Mouse (Mus musculus) mouse trophoblast stem cell (cell line): ENCODE measurements around the gene Btbd2.

Source experiments
- in situ Hi-C, 2 experiments: fragments of 300-500 bp; cut with MseI, MboI; formaldehyde crosslinking; loops; 2 replicates in 1 of 2; 3 replicates in 1 of 2; pipeline ENCODE4 v1.15.1; 2025

The Btbd2 gene

DNA sequence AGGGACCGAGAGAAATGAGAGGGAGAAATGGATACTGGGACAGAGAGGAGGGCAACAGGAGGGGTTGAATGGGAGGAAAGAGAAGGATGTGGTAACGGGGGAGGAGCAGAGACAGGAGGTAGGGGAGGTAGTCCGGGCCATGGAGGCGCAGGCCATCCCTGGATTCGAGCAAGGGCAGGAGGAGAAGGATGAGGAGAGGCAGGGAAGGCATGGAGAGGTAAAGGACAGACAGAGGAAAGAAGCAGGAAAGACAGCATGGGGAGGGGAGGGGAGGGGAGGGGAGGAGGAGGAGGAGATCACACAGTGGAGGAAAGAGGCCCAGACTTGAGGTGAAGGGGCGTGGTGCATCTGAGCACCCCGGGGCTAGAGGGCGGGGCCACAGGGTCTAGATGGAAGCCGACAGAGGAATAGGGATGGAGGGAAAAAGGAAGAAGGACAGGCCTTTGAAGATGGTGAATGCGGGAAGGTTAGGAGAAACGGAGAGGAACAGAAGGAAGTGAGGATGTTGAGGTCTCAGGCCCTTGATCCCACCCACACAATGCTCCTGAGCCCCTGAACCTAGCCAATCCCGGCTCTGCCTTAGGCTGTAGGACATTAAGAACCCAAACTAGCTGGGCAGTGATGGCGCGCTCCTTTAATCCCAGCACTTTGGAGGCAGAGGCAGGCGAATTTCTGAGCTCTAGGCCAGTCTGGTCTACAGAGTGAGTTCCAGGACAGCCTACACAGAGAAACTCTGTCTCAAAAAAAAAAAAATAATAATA lies at the start of gene Btbd2:
TSS of gene Btbd2 (minus strand) at position 209 of the 761 bp plus-strand sequence.
- in situ Hi-C loops: no loop called here

DNA sequence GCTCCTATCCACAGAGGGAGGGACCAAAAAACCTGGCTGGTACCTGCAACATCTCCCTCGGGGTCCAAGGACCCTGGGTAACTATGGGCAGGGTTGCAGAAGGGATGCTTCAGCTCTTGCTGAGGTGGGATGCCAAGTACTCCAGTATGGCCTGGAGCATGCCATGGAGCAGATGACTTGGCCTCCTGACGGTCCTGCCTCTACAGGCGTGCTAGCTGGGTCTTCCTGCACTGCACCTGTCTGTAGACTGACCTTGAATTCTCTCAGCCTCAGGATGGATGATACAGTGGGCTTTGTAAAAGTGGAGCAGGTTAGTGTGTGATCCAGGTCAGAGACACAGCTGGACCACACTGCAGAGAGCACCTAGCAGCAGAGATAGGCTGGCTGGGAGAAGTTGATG lies 48.6 kb upstream of the Btbd2 start:
- in situ Hi-C loops: no loop called here

DNA sequence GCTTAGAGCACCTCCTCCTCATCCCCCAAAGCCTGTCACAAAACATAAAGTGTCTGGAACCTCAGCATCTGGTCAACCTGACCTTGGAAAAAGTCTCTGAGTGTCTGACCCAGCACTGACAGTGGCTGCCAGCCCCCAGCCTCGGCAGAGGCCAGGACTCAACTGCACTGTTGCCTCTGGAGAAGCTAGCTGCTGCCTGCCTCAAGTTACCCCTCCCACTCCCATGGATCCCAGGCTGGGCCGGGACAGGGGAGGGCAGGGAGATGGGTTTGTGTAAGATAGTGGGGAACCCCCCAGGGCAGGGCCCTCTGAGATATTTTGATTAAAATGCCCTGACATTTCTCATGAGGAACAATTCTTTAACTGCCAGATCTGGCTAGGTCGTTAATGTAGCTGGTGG lies 48.2 kb upstream of the Btbd2 start:
- in situ Hi-C loops: no loop called here

DNA sequence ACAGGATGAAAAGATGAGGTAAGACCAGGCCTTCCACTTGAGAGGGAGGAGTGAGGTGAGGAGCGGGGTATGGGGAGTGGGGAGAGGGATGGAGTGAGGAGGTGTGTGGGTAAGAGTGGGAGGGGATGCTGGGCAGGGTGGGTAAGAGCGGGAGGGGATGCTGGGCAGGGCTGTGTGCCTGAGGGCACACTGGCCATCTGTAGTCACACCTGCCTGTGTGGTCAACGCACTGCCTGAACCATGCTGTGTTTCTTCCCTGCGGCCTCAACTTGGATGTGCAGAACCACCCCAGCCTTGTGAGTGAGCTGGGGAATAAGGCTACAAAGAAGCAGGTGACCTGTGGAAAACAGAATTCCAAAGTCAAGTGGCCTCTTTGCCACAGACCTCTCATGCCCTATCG lies 47.5 kb upstream of the Btbd2 start:
- in situ Hi-C loops: no loop called here

DNA sequence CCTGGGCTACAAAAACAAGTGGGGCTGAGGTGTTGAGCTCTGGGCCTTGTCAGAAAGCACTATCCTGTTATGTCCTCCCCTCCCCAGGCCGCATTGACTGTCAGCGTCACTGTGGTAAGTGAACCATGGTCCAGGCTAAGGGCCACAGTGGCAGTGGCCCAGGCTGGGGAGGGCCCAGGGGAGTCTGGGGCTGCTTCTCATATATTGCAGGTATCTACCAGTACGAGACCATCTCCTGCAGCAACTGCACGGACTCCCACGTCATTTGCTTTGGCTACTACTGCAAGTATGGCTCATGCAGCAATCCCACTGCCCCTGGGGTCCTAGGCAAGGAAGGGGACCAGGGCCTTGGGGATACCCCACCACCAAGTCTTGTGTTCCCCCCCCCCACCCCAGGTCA lies 46.8 kb upstream of the Btbd2 start:
- in situ Hi-C loops: no loop called here

DNA sequence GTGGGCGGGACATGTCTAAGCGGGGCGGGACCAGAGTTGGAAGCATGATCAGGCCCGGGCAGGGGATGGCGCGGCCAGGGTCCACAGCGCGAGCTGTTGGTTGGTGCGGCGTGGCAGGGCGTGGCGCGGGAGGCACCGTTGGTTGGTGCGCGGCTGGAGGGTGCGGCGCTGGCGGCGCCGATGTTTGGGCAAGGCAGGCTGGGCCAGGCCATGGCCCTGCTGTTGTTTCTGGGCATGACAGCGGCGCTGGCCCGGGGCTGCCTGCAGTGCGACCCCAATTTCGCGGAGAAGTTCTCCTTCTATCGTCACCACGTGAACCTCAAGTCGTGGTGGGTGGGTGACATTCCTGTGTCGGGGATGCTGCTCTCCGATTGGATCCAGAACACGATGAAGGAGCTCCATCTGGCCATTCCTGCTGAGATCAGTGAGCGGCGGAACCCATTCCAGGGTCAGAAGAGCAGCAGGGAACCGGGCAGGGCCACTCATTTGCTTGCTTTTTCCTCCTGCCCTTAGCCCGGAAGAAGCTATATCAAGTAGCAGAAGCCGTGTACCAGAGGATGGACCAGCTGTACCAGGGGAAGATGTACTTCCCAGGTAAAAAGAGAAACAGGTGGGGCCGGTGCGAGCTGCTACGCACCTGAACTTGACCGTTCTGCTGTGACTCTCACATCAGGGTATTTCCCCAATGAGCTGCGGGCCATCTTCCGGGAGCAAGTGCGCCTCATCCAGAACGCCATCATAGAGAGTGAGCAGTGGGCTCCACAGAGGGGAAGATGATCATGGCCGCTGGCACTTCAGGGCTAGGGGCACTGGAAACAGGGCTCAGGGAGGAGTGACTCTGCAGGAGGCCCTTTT lies 45.9 kb upstream of the Btbd2 start:
- in situ Hi-C loops: no loop called here

DNA sequence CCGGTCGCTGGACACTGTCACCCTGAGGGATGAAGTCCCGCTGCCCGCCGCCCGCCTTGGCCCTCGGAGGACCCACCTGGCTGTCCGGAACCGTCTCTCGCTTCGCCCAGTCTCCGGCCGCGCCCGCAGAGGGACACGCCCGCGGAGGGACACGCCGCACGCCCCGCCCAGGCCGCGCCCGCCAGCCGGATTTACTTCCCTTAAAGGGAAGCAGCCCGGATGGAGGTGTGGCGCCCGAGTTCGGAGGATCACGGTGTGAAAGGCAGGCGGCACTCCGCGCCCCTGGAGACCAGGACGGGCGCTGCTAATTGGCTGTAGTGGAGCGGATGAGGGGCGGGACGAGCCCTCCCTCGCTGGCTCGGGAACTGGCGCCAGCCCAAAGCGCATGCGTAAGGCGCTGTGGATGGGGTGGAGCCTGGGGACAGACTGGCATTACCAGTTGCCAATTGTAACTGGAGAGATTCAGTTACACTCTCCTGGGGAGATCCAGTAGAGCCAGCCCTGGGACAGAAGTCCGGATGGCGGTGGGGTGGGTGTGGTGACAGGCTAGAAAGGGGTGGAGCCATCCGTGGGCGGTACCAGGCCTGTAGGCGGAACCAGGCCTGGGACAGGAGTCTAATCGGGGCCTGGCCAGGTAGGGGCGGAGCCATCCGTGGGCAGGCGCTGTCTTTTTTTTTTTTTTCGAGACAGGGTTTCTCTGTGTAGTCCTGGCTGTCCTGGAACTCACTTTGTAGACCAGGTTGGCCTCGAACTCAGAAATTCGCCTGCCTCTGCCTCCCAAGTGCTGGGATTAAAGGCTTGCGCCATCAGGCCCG lies 45.1 kb upstream of the Btbd2 start, which contains the start of the genes Mob3a and Izumo4:
TSS of gene Mob3a (minus strand) at position 257 of the 815 bp plus-strand sequence.
TSS of gene Izumo4 (plus strand) at position 464 of the 815 bp plus-strand sequence.
- in situ Hi-C loops: no loop called here

GRCm38 (mm10) chr10:80700732-80701131 lies 43.9 kb upstream of the Btbd2 start:
- in situ Hi-C loops: no loop called here

DNA sequence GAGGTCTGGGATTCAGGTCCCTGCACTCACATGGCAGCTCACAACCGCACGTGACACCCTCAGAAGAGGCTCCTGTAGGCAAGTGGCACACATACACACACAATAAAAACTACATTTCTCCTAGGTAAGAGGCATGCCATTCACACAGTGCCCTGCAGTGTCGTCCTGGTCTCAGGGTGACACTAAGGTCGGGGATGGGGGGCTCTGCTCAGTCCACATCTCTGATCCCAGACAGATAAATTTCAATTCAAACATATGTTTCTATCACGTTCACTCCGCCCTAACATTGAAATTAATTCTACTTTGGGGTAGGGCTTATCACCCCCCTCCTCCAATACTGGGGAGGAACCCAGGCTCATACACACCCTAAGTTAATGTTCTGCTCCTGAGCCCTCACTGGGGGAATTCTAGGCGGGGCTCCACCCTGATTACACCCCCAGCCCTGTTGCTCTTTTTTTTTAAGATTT lies 43.2 kb upstream of the Btbd2 start:
- in situ Hi-C loops: no loop called here

DNA sequence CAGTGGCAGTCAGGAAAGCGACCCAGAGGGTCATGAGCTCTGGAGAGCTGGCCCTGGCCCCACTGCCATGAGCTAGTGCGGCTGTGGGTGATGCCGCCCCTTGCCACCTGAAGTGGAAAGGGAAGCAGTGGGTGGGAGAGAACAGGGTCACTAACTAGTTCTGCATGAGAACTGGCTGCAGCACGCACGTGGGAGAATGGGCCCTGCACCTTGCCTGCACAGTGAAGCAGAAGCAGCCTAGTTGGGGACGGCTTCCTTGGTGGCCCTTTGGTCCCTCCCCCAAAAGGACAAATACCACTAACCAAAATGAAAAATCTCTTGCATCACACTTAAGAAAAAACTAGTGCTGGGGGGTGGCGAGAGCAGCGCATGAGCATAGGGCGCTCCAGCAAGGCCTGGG lies 41.7 kb upstream of the Btbd2 start:
- in situ Hi-C loops: no loop called here

DNA sequence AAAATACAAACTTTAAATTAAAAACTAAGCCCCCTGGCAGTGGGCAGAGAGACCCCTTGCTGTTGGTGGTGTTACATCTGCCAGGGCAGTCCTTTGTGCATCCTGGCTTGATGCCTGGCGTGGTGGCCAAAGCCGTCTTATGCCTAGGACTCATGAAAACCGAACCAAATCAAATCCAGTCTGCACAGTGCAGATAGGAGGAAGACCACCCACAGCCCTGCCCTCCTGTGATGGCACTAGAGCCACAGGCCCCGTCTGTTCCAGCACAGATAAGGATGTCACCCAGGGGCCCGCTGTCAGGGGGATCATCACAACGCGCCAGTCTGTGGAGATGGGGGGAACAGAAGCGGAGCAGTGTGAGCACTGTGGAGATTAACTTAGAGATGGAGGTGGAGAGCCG lies 40.9 kb upstream of the Btbd2 start:
- in situ Hi-C loops: no loop called here

DNA sequence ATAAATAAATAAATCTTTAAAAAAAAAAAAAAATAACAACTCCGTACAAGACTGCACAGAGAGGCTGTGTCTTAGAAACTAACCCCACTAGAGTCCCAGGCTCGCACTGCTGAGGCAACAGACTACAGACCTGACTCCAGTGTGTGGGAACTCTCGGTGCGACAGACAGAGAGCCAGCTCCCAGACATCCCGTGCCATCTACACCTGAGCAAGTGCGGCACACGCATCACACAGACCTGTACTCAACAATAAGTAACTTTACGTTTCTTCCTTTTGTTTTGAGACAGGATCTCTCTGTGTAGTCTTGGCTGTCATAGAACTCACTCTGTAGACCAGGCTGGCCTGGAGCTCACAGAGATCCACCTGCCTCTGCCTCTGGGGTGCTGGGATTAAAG lies 40.5 kb upstream of the Btbd2 start:
- in situ Hi-C loops: no loop called here

GRCm38 (mm10) chr10:80696502-80697392 lies 39.9 kb upstream of the Btbd2 start:
- in situ Hi-C loops: no loop called here

DNA sequence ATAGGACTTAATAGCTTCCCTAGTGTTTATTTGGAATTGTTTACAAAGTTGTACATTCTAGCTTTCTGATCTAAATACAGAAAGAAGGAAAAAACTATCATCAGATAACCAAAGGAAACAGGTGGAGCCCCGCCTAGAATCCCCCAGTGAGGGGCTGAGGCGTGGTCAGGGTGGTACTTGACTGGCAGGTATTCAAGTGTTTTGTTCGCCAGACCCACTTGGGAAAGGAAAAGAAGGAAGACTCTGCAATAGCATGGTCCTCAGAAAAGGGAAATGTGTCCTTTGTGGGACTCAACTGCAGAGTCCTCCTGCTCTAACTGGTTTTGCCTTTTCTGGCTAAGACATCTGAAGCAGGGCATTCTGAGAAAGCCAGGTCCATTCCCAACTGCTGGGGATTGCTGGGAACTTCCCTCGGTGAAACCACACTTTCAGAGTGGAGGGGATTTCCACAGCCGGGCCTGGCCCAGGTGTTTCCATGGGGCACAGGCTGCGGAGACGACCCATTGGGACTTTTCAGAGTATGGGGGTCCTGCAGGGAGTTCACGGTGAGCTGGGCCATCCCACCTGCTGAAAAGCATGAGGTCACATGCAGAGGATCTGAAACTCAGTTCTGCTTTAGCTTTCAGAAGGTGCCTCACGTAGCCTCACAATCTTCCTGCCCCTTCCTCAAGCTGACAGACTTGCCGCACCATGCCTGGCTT lies 39.1 kb upstream of the Btbd2 start:
- in situ Hi-C loops: no loop called here

- in situ Hi-C loops: no loop called here
Observed at GRCm38 (mm10) chr10:80695186-80695585, 38.3 kb upstream of the Btbd2 start.

- in situ Hi-C loops: no loop called here
Observed at GRCm38 (mm10) chr10:80694159-80694938, 37.5 kb upstream of the Btbd2 start.

GRCm38 (mm10) chr10:80693401-80694045 lies 36.7 kb upstream of the Btbd2 start:
- in situ Hi-C loops: no loop called here

- in situ Hi-C loops: no loop called here
Observed at GRCm38 (mm10) chr10:80692249-80693165, 35.6 kb upstream of the Btbd2 start.
